Mouse (Mus musculus) CH12.LX (cell line): ENCODE data around the gene Nol6. TPM values are rescaled to one million over a fixed set of nuclear protein-coding genes. Genes with fewer than 3 reads are reported as not detected.

Source experiments
- DNase-seq: peaks from one replicate; pipeline ENCODE4 v3.0.0-alpha.2; 2013; ENCODE audit errors: extremely low read depth
- H3K27ac ChIP-seq: 2 replicates; pipeline ENCODE4 v1.5.1; 2012; ENCODE audit warnings: low read depth, mild to moderate bottlenecking, control low read depth, moderate library complexity; ENCODE audit not compliant: insufficient read depth
- H3K27me3 ChIP-seq: replicated peaks from 2 replicates; pipeline ENCODE3; 2012; ENCODE audit warnings: inconsistent platforms
- H3K36me3 ChIP-seq, 2 experiments: replicated peaks in 1 of 2; 2 replicates each; pipeline versions ENCODE3 to v1.6.1; 2012; ENCODE audit warnings: inconsistent platforms in 1 of 2, low read length in 1 of 2, mild to moderate bottlenecking in 1 of 2, mixed read lengths in 1 of 2, moderate library complexity in 1 of 2; ENCODE audit not compliant: control insufficient read depth in 1 of 2, insufficient read depth in 1 of 2
- H3K4me1 ChIP-seq, 2 experiments: 2 replicates each; pipeline ENCODE4 v1.6.1; 2012; ENCODE audit warnings: inconsistent platforms in 1 of 2, moderate library complexity in 1 of 2; ENCODE audit not compliant: insufficient read depth in 2 of 2, control insufficient read depth in 1 of 2
- H3K4me2 ChIP-seq: 2 replicates; pipeline ENCODE4 v1.6.1; 2012; ENCODE audit warnings: low read depth, mild to moderate bottlenecking, control low read depth; ENCODE audit not compliant: poor library complexity, insufficient read depth, severe bottlenecking
- H3K4me3 ChIP-seq, 3 experiments: fragments of 150-350 bp in 1 of 3; sonication (generic) in 1 of 3; replicated peaks in 1 of 3; 2 replicates each; pipeline versions ENCODE3 to v1.5.1; 2011 to 2012; ENCODE audit warnings: low read depth in 2 of 3, low read length in 2 of 3, mild to moderate bottlenecking in 2 of 3, moderate library complexity in 2 of 3, control low read depth in 1 of 3, improper control_type of control experiment in 1 of 3, inconsistent platforms in 1 of 3, mixed read lengths in 1 of 3; ENCODE audit not compliant: poor library complexity in 1 of 3
- H3K79me2 ChIP-seq: replicated peaks from 2 replicates; pipeline ENCODE4 v1.6.1; 2012; ENCODE audit warnings: mild to moderate bottlenecking, moderate library complexity; ENCODE audit not compliant: control insufficient read depth, poor library complexity, insufficient read depth, severe bottlenecking; ENCODE audit errors: extremely low read depth
- H3K9ac ChIP-seq: 2 replicates; pipeline ENCODE4 v1.6.1; 2012; ENCODE audit warnings: low read depth, mild to moderate bottlenecking, control low read depth, moderate library complexity; ENCODE audit not compliant: insufficient read depth
- H3K9me3 ChIP-seq: replicated peaks from 2 replicates; pipeline ENCODE3; 2012; ENCODE audit warnings: low read length, inconsistent platforms, mixed read lengths
- BHLHE40 ChIP-seq: IDR thresholded peaks from 2 replicates; pipeline ENCODE4 v1.6.1; 2011; ENCODE audit warnings: mild to moderate bottlenecking, low read depth, low read length, improper control_type of control experiment
- CHD1 ChIP-seq: IDR thresholded peaks from 2 replicates; pipeline ENCODE4 v1.6.1; 2012; ENCODE audit warnings: low read depth, low read length, improper control_type of control experiment, inconsistent platforms
- CTCF ChIP-seq, 2 experiments: IDR thresholded peaks in 1 of 2; conservative IDR thresholded peaks in 1 of 2; 2 replicates each; pipeline ENCODE4 v1.5.1; 2011 to 2012; ENCODE audit warnings: low read depth in 2 of 2, low read length in 2 of 2, improper control_type of control experiment in 1 of 2, inconsistent platforms in 1 of 2, mild to moderate bottlenecking in 1 of 2, moderate library complexity in 1 of 2
- ELF1 ChIP-seq: IDR thresholded peaks from 2 replicates; pipeline ENCODE4 v1.6.1; 2014; ENCODE audit warnings: low read depth, mild to moderate bottlenecking, inconsistent platforms, low read length, improper control_type of control experiment
- GABPA ChIP-seq: IDR thresholded peaks from 2 replicates; pipeline ENCODE4 v1.6.1; 2012; ENCODE audit warnings: low read depth, low read length, improper control_type of control experiment, inconsistent platforms; ENCODE audit not compliant: insufficient replicate concordance
- HCFC1 ChIP-seq: IDR thresholded peaks from 2 replicates; pipeline ENCODE4 v1.6.1; 2012; ENCODE audit warnings: low read depth, mild to moderate bottlenecking, inconsistent platforms, low read length, improper control_type of control experiment
- JUN ChIP-seq: IDR thresholded peaks from 2 replicates; pipeline ENCODE4 v1.6.1; 2011; ENCODE audit warnings: low read depth, mild to moderate bottlenecking, low read length, improper control_type of control experiment, moderate library complexity; ENCODE audit not compliant: insufficient read depth
- KAT2A ChIP-seq: IDR thresholded peaks from 2 replicates; pipeline ENCODE4 v1.6.1; 2012; ENCODE audit warnings: low read length, improper control_type of control experiment, inconsistent platforms; ENCODE audit not compliant: insufficient replicate concordance
- MAX ChIP-seq: IDR thresholded peaks from 2 replicates; pipeline ENCODE4 v1.6.1; 2011; ENCODE audit warnings: low read length, improper control_type of control experiment
- MAZ ChIP-seq: IDR thresholded peaks from 2 replicates; pipeline ENCODE4 v1.6.1; 2012; ENCODE audit warnings: low read depth, mild to moderate bottlenecking, inconsistent platforms, low read length, improper control_type of control experiment, moderate library complexity
- MEF2A ChIP-seq: IDR thresholded peaks from 2 replicates; pipeline ENCODE4 v1.6.1; 2014; ENCODE audit warnings: low read depth, mild to moderate bottlenecking, inconsistent platforms, low read length, improper control_type of control experiment, borderline replicate concordance
- MYC ChIP-seq: IDR thresholded peaks from 2 replicates; pipeline ENCODE4 v1.6.1; 2011; ENCODE audit warnings: low read depth, mild to moderate bottlenecking, improper control_type of control experiment, low read length
- NELFE ChIP-seq: IDR thresholded peaks from 2 replicates; pipeline ENCODE4 v1.6.1; 2011; ENCODE audit warnings: low read depth, low read length, improper control_type of control experiment
- POLR2AphosphoS2 ChIP-seq: IDR thresholded peaks from 2 replicates; pipeline ENCODE4 v1.6.1; 2011; ENCODE audit warnings: low read depth, low read length, improper control_type of control experiment
- RAD21 ChIP-seq: IDR thresholded peaks from 2 replicates; pipeline ENCODE4 v1.6.1; 2011; ENCODE audit warnings: low read depth, mild to moderate bottlenecking, low read length, improper control_type of control experiment, moderate library complexity
- RCOR1 ChIP-seq: conservative IDR thresholded peaks from 2 replicates; pipeline ENCODE4 v1.6.1; 2012; ENCODE audit warnings: low read depth, mild to moderate bottlenecking, inconsistent platforms, low read length, improper control_type of control experiment
- SIN3A ChIP-seq: IDR thresholded peaks from 2 replicates; pipeline ENCODE4 v1.6.1; 2012; ENCODE audit warnings: low read length, improper control_type of control experiment, inconsistent platforms
- SMC3 ChIP-seq: IDR thresholded peaks from 2 replicates; pipeline ENCODE4 v1.6.1; 2011; ENCODE audit warnings: low read depth, low read length, improper control_type of control experiment
- TCF12 ChIP-seq: IDR thresholded peaks from 2 replicates; pipeline ENCODE4 v1.6.1; 2014; ENCODE audit warnings: low read depth, mild to moderate bottlenecking, inconsistent platforms, low read length, improper control_type of control experiment
- UBTF ChIP-seq: IDR thresholded peaks from 2 replicates; pipeline ENCODE4 v1.6.1; 2012; ENCODE audit warnings: low read depth, mild to moderate bottlenecking, inconsistent platforms, low read length, improper control_type of control experiment, moderate library complexity
- USF1 ChIP-seq: IDR thresholded peaks from 2 replicates; pipeline ENCODE4 v1.6.1; 2014; ENCODE audit warnings: low read depth, mild to moderate bottlenecking, inconsistent platforms, low read length, improper control_type of control experiment
- USF2 ChIP-seq: conservative IDR thresholded peaks from 2 replicates; pipeline ENCODE4 v1.6.1; 2011; ENCODE audit warnings: low read depth, low read length, improper control_type of control experiment
- ZC3H11A ChIP-seq: IDR thresholded peaks from 2 replicates; pipeline ENCODE4 v1.6.1; 2012; ENCODE audit warnings: low read depth, mild to moderate bottlenecking, inconsistent platforms, low read length, improper control_type of control experiment
- dilution Hi-C: fragments of 300-500 bp; cut with MboI; formaldehyde crosslinking; loops from 2 replicates; pipeline ENCODE4 v1.14.3; 2020; ENCODE audit warnings: low sequenced_read_pairs; ENCODE audit not compliant: extremely low pct_unique_long_range_greater_than_20kb, extremely low pct_ligation_motif_present
- in situ Hi-C: fragments of 300-500 bp; cut with MboI; formaldehyde crosslinking; loops from 3 replicates; pipeline ENCODE4 v1.14.3; 2019; ENCODE audit warnings: low sequenced_read_pairs, low pct_ligation_motif_present, low pct_unique_long_range_greater_than_20kb, mixed read lengths
- polyA plus RNA-seq: library from polyadenylated mRNA; unstranded; fragments of >175 nt; gene quantifications from 2 replicates; pipeline ENCODE4 v1.2.1, GENCODE M21; 2012; ENCODE audit warnings: low read depth; ENCODE audit not compliant: insufficient read length
- total RNA-seq, 2 experiments: library from RNA; depleted of rRNA; stranded (reverse); fragments of 300-350 nt in 1 of 2; fragments of >200 nt in 1 of 2; gene quantifications; 2 replicates each; pipeline ENCODE4 v1.2.3; 2012 to 2014

Nol6 gene
- total and polyA plus RNA-seq, 3 experiments, result 22.0 to 81.5 (median 30.0) TPM

DNA sequence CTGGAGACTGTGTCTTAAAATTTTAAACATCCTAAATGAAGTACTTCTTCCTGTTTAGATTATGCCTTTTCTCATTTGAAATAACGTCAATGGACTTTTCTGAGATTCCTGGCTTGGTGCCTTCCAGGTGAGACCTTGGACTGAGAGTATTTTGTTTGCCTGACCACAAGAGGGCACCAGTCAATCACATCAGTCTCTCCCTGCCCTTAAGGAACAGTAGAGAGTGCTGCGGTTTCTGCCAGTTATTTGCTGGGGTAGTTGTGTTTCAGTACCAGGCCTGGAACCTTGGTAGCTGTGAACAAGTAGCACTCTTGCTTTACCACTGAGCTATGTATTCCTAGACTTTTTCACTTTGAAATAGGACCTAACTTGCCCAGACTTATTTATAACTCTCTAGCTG is 5.2 kb upstream of the Nol6 start:
- Histone ChIP-seq H3K4me3 (no peak overlapping the region), H3K4me2 (no peak overlapping the region), H3K9me3 (no peaks in the 10 kb centered on the region), H3K79me2 (no peaks in the 10 kb centered on the region), H3K36me3 (no peaks in the 10 kb centered on the region), H3K27me3 (no peaks in the 10 kb centered on the region), H3K4me1 (peaks cover 0 to 2% of the 10 kb centered on the region in 2 experiments; a peak in 2 of 4 replicates), H3K27ac (no peak overlapping the region), H3K9ac (no peak overlapping the region)
- dilution Hi-C loops, result no loop called here
- TF ChIP-seq POLR2AphosphoS2 (no peak), CTCF (conservative IDR thresholded peaks at IDR 0.05 in 1 of 2, IDR thresholded peaks at IDR 0.05 in 1 of 2; ENCODE audit: low read depth in 2 of 2, low read length in 2 of 2) (peak; percentile 56 to 96; a peak in 3 of 4 replicates), MAZ (no peak), ZC3H11A (peak; percentile 61), SMC3 (peak; percentile 90), RAD21 (peak; percentile 99)
- in situ Hi-C loops, result no loop called here
- DNase-seq, result peak; percentile 75

- in situ Hi-C loops (loop anchor here (5.0 kb wide), 1 partner anchor 56 kb away; no protein-coding TSS in a partner anchor), dilution Hi-C loops (no loop called here)
- H3K27ac ChIP-seq, result no peak overlapping the region
- DNase-seq, result peak; percentile 67
- H3K9ac ChIP-seq, result no peak overlapping the region
- no peak overlapping the region for H3K4me3 ChIP-seq
- H3K27me3 ChIP-seq, result no peaks in the 10 kb centered on the region
- H3K9me3 ChIP-seq, result no peaks in the 10 kb centered on the region
- peaks cover 88 to 96% of the 10 kb centered on the region in 2 experiments for H3K36me3 ChIP-seq
- H3K79me2 ChIP-seq, result peaks cover 15% of the 10 kb centered on the region
- peaks cover 5 to 7% of the 10 kb centered on the region in 2 experiments; a peak in 3 of 4 replicates for H3K4me1 ChIP-seq
- TF ChIP-seq MYC (no peak), USF1 (no peak), ELF1 (no peak), RCOR1 (0 out of 2 replicates have a peak, but pooled peaks have one; percentile 20), CTCF (conservative IDR thresholded peaks at IDR 0.05 in 1 of 2, IDR thresholded peaks at IDR 0.05 in 1 of 2; ENCODE audit: low read depth in 2 of 2, low read length in 2 of 2) (peak; percentile 68 to 82), SMC3 (peak; percentile 79), RAD21 (peak; percentile 65)
- H3K4me2 ChIP-seq, result no peak overlapping the region
Observed at GRCm38 (mm10) chr4:41118706-41119292, 5.5 kb downstream of the Nol6 start.

- H3K4me2 ChIP-seq, result no peak overlapping the region
- H3K27me3 ChIP-seq, result no peaks in the 10 kb centered on the region
- H3K79me2 ChIP-seq, result no peaks in the 10 kb centered on the region
- in situ Hi-C loops (loop anchor here (5.0 kb wide), 1 partner anchor 55 kb away; no protein-coding TSS in a partner anchor), dilution Hi-C loops (no loop called here)
- no peak overlapping the region for H3K4me3 ChIP-seq
- TF ChIP-seq HCFC1, result no peak
- no peak for TF ChIP-seq MAZ
- no peak for TF ChIP-seq GABPA
- TF ChIP-seq BHLHE40, result no peak
- no peak for TF ChIP-seq NELFE
- TF ChIP-seq USF1, result no peak
- no peak for TF ChIP-seq ELF1
- no peak for TF ChIP-seq USF2
- TF ChIP-seq SIN3A, result no peak
- TF ChIP-seq CTCF (conservative IDR thresholded peaks at IDR 0.05 in 1 of 2, IDR thresholded peaks at IDR 0.05 in 1 of 2; ENCODE audit: low read depth in 2 of 2, low read length in 2 of 2), result no peak
- no peak for TF ChIP-seq SMC3
- TF ChIP-seq MEF2A, result no peak
- TF ChIP-seq TCF12, result no peak
- TF ChIP-seq KAT2A, result no peak
- TF ChIP-seq UBTF, result no peak
- TF ChIP-seq JUN, result no peak
- no peak for TF ChIP-seq MAX
- no peak for TF ChIP-seq CHD1
- no peak overlapping the region for H3K27ac ChIP-seq
- H3K36me3 ChIP-seq, result peaks cover 81 to 93% of the 10 kb centered on the region in 2 experiments
- DNase-seq, result no peak
- no peak overlapping the region for H3K9ac ChIP-seq
- H3K9me3 ChIP-seq, result no peaks in the 10 kb centered on the region
- H3K4me1 ChIP-seq, result no peaks in the 10 kb centered on the region
Observed at GRCm38 (mm10) chr4:41116817-41117216, 7.4 kb downstream of the Nol6 start.
